Mouse (Mus musculus): ENCODE results near the gene Arhgef16.

GRCm38 (mm10) chr4:154269520-154269919, 32.0 kb downstream of the Arhgef16 start:
- TF ChIP-seq POLR2A (IDR thresholded peaks at IDR 0.05; ENCODE audit: insufficient read depth, low read depth, low read length) (no peak), EP300 (IDR thresholded peaks at IDR 0.05; ENCODE audit: insufficient read depth, low read depth, low read length) (no peak)

All from heart, adult 2 months (tissue).